Mouse (Mus musculus) thymus, adult 2 months (tissue): ENCODE data around the gene Mul1.

Experiments
- CTCF ChIP-seq: fragments of 200-500 bp; IDR thresholded peaks from 2 replicates; pipeline ENCODE4 v1.5.1; 2012; ENCODE audit warnings: mild to moderate bottlenecking, control low read depth, low read length, moderate library complexity, borderline replicate concordance; ENCODE audit not compliant: control insufficient read depth, poor library complexity, insufficient read depth; ENCODE audit errors: extremely low read depth
- POLR2A ChIP-seq: fragments of 200-500 bp; IDR thresholded peaks from 2 replicates; pipeline ENCODE4 v1.6.1; 2012; ENCODE audit warnings: mild to moderate bottlenecking, low read length, control low read depth, moderate library complexity; ENCODE audit not compliant: control insufficient read depth, poor library complexity, insufficient read depth; ENCODE audit errors: extremely low read depth

GRCm38 (mm10) chr4:138455141-138455955, 20.9 kb downstream of the Mul1 start:
- TF ChIP-seq POLR2A (no peak), CTCF (no peak)
